Mouse (Mus musculus) lung, embryonic 14.5 days (tissue): ENCODE data around the gene Ube2b. TPM values are rescaled to one million over a fixed set of nuclear protein-coding genes. Genes with fewer than 3 reads are reported as not detected.

Experiments
- ATAC-seq: fragments of 200-750 bp; cut with Nextera tagmentation; 2 replicates; pipeline ENCODE4 v1.8.0; 2017; ENCODE audit warnings: mild to moderate bottlenecking, moderate TSS enrichment, moderate library complexity; ENCODE audit not compliant: insufficient read depth
- DNase-seq: peaks from one replicate; pipeline ENCODE4 v3.0.0-alpha.2; 2015
- H3K27ac ChIP-seq: fragments of 300-500 bp; sonication (generic); 2 replicates; pipeline ENCODE4 v1.5.1; 2014; ENCODE audit warnings: low read depth, mild to moderate bottlenecking, moderate library complexity
- H3K27me3 ChIP-seq: fragments of 300-500 bp; sonication (generic); 2 replicates; pipeline ENCODE4 v1.6.1; 2014; ENCODE audit warnings: low read length, control low read depth; ENCODE audit not compliant: insufficient read depth
- H3K36me3 ChIP-seq: fragments of 300-500 bp; sonication (generic); 2 replicates; pipeline ENCODE4 v1.6.1; 2014; ENCODE audit warnings: control low read depth; ENCODE audit not compliant: insufficient read depth
- H3K4me1 ChIP-seq: fragments of 300-500 bp; sonication (generic); 2 replicates; pipeline ENCODE4 v1.6.1; 2014; ENCODE audit warnings: antibody characterized with exemption, control low read depth; ENCODE audit not compliant: insufficient read depth
- H3K4me2 ChIP-seq: fragments of 300-500 bp; sonication (generic); 2 replicates; pipeline ENCODE4 v1.6.1; 2014; ENCODE audit warnings: mild to moderate bottlenecking
- H3K4me3 ChIP-seq: fragments of 300-500 bp; sonication (generic); 2 replicates; pipeline ENCODE4 v1.5.1; 2014; ENCODE audit warnings: low read depth, low read length
- H3K9ac ChIP-seq: fragments of 300-500 bp; sonication (generic); 2 replicates; pipeline ENCODE4 v1.6.1; 2014
- H3K9me3 ChIP-seq: fragments of 300-500 bp; sonication (generic); 2 replicates; pipeline ENCODE4 v1.6.1; 2016; ENCODE audit warnings: low read depth, low read length, control low read depth
- CTCF ChIP-seq: IDR thresholded peaks from 2 replicates; pipeline ENCODE4 v1.5.1; 2016; ENCODE audit warnings: antibody characterized with exemption, low read depth
- WGBS: fragments of 180-500 bp; shearing (Covaris S2); extraction: QIAGEN DNeasy Blood & Tissue Kit; methylation state at CpG from one replicate; pipeline ENCODE4 v1.1.7; 2014; 5-methylcytosine and 5-hydroxymethylcytosine counted together
- polyA plus RNA-seq: library from polyadenylated mRNA; unstranded; fragments of >200 nt; fragmentation: Nextera tagmentation; extraction: Ambion mirVana; gene quantifications from 2 replicates; pipeline ENCODE4 v1.2.1, GENCODE M21; 2014

Gene Ube2b
- polyA plus RNA-seq: 126 and 128 TPM in 2 replicates

GRCm38 (mm10) chr11:52000290-52000962 lies at the start of gene Ube2b:
TSS of gene Ube2b (minus strand) at chr11:52000762.
- no peaks in the 10 kb centered on the region for H3K9me3 ChIP-seq
- H3K4me3 ChIP-seq: peak within 1 kb of the TSS; percentile 95
- ATAC-seq (peak; percentile 66), DNase-seq (peak; percentile 99)
- H3K4me1 ChIP-seq: peaks cover 14% of the 10 kb centered on the region
- H3K9ac ChIP-seq: peak within 1 kb of the TSS; percentile 97
- no peak for TF ChIP-seq CTCF
- no peaks in the 10 kb centered on the region for H3K27me3 ChIP-seq
- H3K36me3 ChIP-seq: peaks cover 28% of the 10 kb centered on the region
- peak within 1 kb of the TSS; percentile 94 for H3K27ac ChIP-seq
- peak within 1 kb of the TSS; percentile 90 for H3K4me2 ChIP-seq
- WGBS: under 1% methylated on average over 50 of the region's 63 CpGs

- no peak for DNase-seq
- H3K9me3 ChIP-seq: no peaks in the 10 kb centered on the region
- 44% methylated on average over 4 of the region's 4 CpGs for WGBS
- no peaks in the 10 kb centered on the region for H3K4me1 ChIP-seq
- no peak overlapping the region for H3K9ac ChIP-seq
- no peak overlapping the region for H3K4me3 ChIP-seq
- H3K36me3 ChIP-seq: no peaks in the 10 kb centered on the region
- no peak for TF ChIP-seq CTCF
- no peak overlapping the region for H3K27ac ChIP-seq
- ATAC-seq: no peak
- no peaks in the 10 kb centered on the region for H3K27me3 ChIP-seq
- no peak overlapping the region for H3K4me2 ChIP-seq
These were observed 46.0 kb upstream of the Ube2b start for GRCm38 (mm10) chr11:52046446-52047165.

- H3K36me3 ChIP-seq: no peaks in the 10 kb centered on the region
- ATAC-seq: no peak
These were observed 43.6 kb upstream of the Ube2b start for GRCm38 (mm10) chr11:52044156-52044555.

GRCm38 (mm10) chr11:52043224-52043623 lies 42.7 kb upstream of the Ube2b start:
- DNase-seq (peak; percentile 13), ATAC-seq (no peak)
- no peak overlapping the region for H3K27ac ChIP-seq
- TF ChIP-seq CTCF: no peak
- 76% methylated on average over 3 of the region's 3 CpGs for WGBS
- H3K36me3 ChIP-seq: no peaks in the 10 kb centered on the region
- H3K9me3 ChIP-seq: no peaks in the 10 kb centered on the region
- no peaks in the 10 kb centered on the region for H3K4me1 ChIP-seq
- no peaks in the 10 kb centered on the region for H3K27me3 ChIP-seq
- no peak overlapping the region for H3K9ac ChIP-seq
- H3K4me3 ChIP-seq: no peak overlapping the region
- H3K4me2 ChIP-seq: no peak overlapping the region

More at GRCm38 (mm10) chr11:52044156-52044555, 43.6 kb upstream of the Ube2b start:
- no peaks in the 10 kb centered on the region for H3K27me3 ChIP-seq
- DNase-seq: no peak
- no peak overlapping the region for H3K27ac ChIP-seq
- H3K9me3 ChIP-seq: no peaks in the 10 kb centered on the region
- TF ChIP-seq CTCF: no peak
- no peak overlapping the region for H3K4me3 ChIP-seq
- H3K4me1 ChIP-seq: no peaks in the 10 kb centered on the region
- no peak overlapping the region for H3K9ac ChIP-seq
- no peak overlapping the region for H3K4me2 ChIP-seq

GRCm38 (mm10) chr11:52037659-52038058 lies 37.1 kb upstream of the Ube2b start:
- H3K36me3 ChIP-seq: no peaks in the 10 kb centered on the region
- no peaks in the 10 kb centered on the region for H3K9me3 ChIP-seq
- H3K9ac ChIP-seq: no peak overlapping the region
- DNase-seq (no peak), ATAC-seq (no peak)
- H3K4me2 ChIP-seq: no peak overlapping the region
- no peak overlapping the region for H3K4me3 ChIP-seq
- H3K27ac ChIP-seq: no peak overlapping the region
- TF ChIP-seq CTCF: no peak
- H3K4me1 ChIP-seq: no peaks in the 10 kb centered on the region
- 30% methylated on average over 3 of the region's 3 CpGs for WGBS
- H3K27me3 ChIP-seq: no peaks in the 10 kb centered on the region

- H3K4me2 ChIP-seq: no peak overlapping the region
- H3K27ac ChIP-seq: no peak overlapping the region
- 59% methylated on average over 3 of the region's 3 CpGs for WGBS
- H3K27me3 ChIP-seq: no peaks in the 10 kb centered on the region
- no peak for TF ChIP-seq CTCF
- ATAC-seq (no peak), DNase-seq (no peak)
- 0 out of 2 replicates have a peak, but pooled peaks cover 4% of the 10 kb centered on the region for H3K36me3 ChIP-seq
- H3K4me1 ChIP-seq: no peaks in the 10 kb centered on the region
- no peaks in the 10 kb centered on the region for H3K9me3 ChIP-seq
- no peak overlapping the region for H3K4me3 ChIP-seq
- no peak overlapping the region for H3K9ac ChIP-seq
These were observed 35.3 kb upstream of the Ube2b start for GRCm38 (mm10) chr11:52035905-52036304.

- no peak overlapping the region for H3K4me3 ChIP-seq
- no peaks in the 10 kb centered on the region for H3K9me3 ChIP-seq
- ATAC-seq: no peak
- WGBS: 80% methylated on average over 1 of the region's 1 CpGs
- no peak overlapping the region for H3K27ac ChIP-seq
- 0 out of 2 replicates have a peak, but pooled peaks cover 4% of the 10 kb centered on the region for H3K36me3 ChIP-seq
- H3K27me3 ChIP-seq: no peaks in the 10 kb centered on the region
- DNase-seq: peak; percentile 5
- H3K4me2 ChIP-seq: no peak overlapping the region
- no peak overlapping the region for H3K9ac ChIP-seq
- TF ChIP-seq CTCF: no peak
- H3K4me1 ChIP-seq: no peaks in the 10 kb centered on the region
These were observed 33.4 kb upstream of the Ube2b start for GRCm38 (mm10) chr11:52033953-52034352.
